Mouse (Mus musculus) kidney, postnatal 36 days (tissue): ENCODE measurements around the gene Lypla2.

Experiments used
- DNase-seq, 2 experiments: peaks; one replicate each; pipeline ENCODE4 v3.0.0; 2021 to 2022; ENCODE audit warnings: mixed read lengths in 2 of 2

Gene Lypla2

GRCm38 (mm10) chr4:135918635-135919279, 53.7 kb downstream of the Lypla2 start:
- DNase-seq: no peak
